Mouse (Mus musculus): Measurements from ENCODE around the gene Sgce.
"Not testable (repeated sequence)": the region's sequence is repeated elsewhere in the genome, so short reads cannot be mapped to it uniquely, and the experiment has no call there.

Gene Sgce

GRCm38 (mm10) chr6:4746696-4747439 lies at the start of gene Sgce, which contains the start of gene Peg10:
TSS of gene Sgce (minus strand) at chr6:4747207.
TSS of gene Peg10 (plus strand) at chr6:4747306.
- DNase-seq (ENCODE audit: low spot score): peak; percentile 62

GRCm38 (mm10) chr6:4796281-4796680 lies 49.3 kb upstream of the Sgce start:
- no peak for DNase-seq (ENCODE audit: low spot score)

GRCm38 (mm10) chr6:4762252-4762651 lies 15.2 kb upstream of the Sgce start:
- DNase-seq (ENCODE audit: low spot score): no peak

DNA sequence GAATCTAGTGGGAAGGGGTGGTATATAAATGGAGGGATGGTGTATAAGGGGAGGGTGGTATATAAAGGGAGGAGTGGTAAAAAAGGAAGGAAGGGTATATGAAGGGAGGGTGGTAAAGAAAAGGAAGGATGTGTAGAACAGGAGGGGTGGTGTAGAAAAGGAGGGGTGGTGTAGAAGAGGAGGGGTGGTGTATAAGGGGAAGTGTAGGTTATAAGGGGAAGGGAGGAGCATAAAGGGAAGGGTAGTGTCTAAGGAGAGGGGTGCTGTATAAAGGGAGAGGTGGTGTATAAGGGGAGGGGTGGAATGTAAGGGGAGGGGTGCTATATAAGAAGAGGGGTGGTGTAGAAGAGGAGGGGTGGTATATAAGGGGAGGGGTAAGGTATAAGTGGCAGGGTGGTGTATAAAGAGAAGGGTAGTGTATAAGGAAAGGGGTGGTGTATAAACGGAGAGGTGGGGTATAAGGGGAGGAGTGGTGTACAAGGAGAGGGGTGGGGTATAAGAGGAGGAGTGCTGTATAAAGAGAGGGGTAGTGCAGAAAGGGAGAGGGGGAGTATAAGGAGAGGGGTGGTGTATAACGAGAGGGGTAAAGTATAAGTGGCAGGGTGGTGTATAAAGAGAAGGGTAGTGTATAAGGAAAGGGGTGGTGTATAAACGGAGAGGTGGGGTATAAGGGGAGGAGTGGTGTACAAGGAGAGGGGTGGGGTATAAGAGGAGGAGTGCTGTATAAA lies 14.6 kb upstream of the Sgce start:
- not testable (repeated sequence) for DNase-seq (ENCODE audit: low spot score)

- DNase-seq (ENCODE audit: low spot score): no peak
These were observed 7.9 kb upstream of the Sgce start for GRCm38 (mm10) chr6:4754886-4755285.

GRCm38 (mm10) chr6:4754286-4754685 lies 7.3 kb upstream of the Sgce start:
- DNase-seq (ENCODE audit: low spot score): no peak

GRCm38 (mm10) chr6:4751355-4751754 lies 4.3 kb upstream of the Sgce start:
- no peak for DNase-seq (ENCODE audit: low spot score)

GRCm38 (mm10) chr6:4749091-4749490 lies 2.1 kb upstream of the Sgce start:
- DNase-seq (ENCODE audit: low spot score): peak; percentile 88

- no peak for DNase-seq (ENCODE audit: low spot score)
These were observed 1.5 kb upstream of the Sgce start for GRCm38 (mm10) chr6:4748506-4748961.

GRCm38 (mm10) chr6:4747677-4748505 lies 884 bp upstream of the Sgce start:
- DNase-seq (ENCODE audit: low spot score): no peak

GRCm38 (mm10) chr6:4746036-4746695 lies 841 bp downstream of the Sgce start:
- DNase-seq (ENCODE audit: low spot score): no peak

GRCm38 (mm10) chr6:4740511-4740910 lies 6.5 kb downstream of the Sgce start:
- no peak for DNase-seq (ENCODE audit: low spot score)

DNA sequence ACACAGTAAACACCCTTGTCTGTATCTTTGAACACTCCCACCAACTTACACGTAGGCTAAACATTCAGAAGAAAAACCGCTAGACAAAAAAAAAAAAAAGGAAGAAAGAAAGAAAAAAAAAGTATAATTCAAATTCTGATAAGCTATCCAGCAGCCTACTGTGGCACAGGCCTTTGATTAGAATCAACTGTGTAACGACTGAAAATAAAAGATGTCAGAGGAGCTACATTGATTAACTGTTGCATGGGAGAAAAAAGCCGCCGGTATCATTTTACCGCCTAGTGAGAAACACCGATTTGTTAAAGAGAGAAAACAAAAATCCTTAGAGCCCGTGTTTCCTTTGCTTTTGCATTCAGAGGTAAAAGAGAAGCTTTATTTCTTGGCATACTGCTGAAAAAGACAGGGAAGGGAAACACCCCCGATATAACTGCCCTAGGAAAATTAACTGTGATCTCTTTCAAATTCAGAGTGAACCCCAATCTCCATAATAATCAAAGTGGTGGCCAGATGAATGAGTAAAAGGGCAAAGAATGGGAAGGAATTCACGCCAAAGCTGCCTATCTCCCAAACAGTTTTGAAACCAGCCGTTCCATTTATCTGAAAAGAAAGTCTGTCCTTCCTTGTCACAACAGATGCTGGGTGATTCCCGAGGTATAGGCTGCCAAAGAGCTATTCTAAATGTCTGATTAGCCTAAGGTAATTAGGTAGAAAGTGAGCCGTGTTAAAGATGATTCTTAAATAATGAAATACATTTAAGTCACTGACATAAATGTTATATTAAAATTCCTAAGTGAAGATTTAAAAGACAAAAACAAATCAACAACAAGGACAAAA lies 7.3 kb downstream of the Sgce start:
- DNase-seq (ENCODE audit: low spot score): no peak

- DNase-seq (ENCODE audit: low spot score): no peak
These were observed 8.3 kb downstream of the Sgce start for GRCm38 (mm10) chr6:4738717-4739116.

- DNase-seq (ENCODE audit: low spot score): no peak
These were observed 8.9 kb downstream of the Sgce start for GRCm38 (mm10) chr6:4738034-4738629.

DNA sequence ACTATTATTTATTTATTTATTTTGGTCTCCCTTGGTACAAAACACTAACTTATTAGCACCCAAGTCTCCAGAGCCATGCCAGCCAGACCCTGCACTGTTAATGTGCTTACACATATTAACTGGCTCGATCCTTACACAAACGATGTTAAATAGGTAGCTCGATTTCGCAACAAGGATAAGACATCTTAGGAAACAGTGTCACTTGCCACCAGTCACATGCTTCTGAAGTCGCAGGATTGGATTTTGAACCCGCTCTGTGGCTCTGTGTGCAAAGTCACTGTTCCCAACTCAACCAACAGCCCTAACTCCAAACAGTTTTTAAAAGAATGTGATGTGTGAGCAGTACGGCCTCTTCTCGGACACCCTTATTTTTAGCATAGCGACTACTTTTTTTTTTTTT lies 10.6 kb downstream of the Sgce start:
- DNase-seq (ENCODE audit: low spot score): no peak

DNA sequence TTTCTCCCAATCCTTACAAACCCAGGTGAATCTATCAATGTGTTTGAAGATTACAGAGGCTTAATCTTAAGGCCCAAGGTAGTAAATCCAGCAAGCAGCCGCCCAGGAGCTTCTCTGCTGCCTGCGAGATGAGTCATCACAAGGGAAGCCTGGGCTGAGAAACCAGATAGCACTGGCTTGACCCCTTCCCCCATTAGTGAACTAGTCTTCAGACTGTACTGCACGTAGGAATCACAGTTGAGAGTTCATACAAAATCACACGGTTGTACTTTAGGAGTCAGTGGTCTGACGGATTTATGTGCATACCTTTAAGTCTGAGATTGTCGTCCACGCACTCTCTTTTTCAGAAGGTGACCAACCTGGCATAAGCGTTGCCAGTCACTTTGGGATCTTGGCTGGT lies 13.8 kb downstream of the Sgce start:
- no peak for DNase-seq (ENCODE audit: low spot score)

DNA sequence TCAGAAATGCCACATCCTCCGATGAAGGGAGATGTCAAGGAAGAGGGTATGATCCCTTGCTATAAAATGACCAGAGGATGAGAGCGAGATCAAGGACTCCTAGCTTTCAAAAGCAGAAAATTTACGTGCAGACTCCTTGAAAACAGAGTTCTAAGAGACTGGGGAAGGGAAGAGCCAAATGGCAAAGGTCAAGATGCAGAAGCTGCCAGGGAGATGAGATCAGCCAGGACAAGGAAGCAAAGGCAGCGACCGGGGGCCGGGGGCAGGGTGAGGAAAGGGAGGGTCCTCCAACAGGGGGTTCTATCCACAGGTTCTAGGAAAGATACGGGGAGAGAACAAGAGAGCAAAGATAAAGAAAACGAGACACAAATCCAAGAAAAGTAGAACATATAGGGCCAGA lies 15.3 kb downstream of the Sgce start:
- no peak for DNase-seq (ENCODE audit: low spot score)

DNA sequence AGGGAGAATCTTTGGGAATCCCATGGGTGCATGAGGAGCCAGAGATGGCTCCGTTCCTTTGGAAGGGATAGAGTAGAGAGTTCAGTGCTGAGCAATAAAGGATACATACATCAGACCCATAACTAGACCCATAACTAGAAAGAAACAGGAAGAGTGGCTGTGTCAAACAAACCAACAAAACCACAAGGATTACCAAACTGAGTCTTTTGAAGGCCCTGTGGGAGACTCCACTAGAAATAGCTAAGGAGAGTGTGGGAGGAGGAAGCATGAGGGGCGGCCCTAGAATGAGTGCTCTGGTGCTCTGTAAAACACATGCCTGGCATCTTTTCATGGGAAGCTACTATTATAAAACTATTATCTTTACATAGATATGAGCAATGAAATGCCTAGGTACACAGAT lies 18.7 kb downstream of the Sgce start:
- no peak for DNase-seq (ENCODE audit: low spot score)

DNA sequence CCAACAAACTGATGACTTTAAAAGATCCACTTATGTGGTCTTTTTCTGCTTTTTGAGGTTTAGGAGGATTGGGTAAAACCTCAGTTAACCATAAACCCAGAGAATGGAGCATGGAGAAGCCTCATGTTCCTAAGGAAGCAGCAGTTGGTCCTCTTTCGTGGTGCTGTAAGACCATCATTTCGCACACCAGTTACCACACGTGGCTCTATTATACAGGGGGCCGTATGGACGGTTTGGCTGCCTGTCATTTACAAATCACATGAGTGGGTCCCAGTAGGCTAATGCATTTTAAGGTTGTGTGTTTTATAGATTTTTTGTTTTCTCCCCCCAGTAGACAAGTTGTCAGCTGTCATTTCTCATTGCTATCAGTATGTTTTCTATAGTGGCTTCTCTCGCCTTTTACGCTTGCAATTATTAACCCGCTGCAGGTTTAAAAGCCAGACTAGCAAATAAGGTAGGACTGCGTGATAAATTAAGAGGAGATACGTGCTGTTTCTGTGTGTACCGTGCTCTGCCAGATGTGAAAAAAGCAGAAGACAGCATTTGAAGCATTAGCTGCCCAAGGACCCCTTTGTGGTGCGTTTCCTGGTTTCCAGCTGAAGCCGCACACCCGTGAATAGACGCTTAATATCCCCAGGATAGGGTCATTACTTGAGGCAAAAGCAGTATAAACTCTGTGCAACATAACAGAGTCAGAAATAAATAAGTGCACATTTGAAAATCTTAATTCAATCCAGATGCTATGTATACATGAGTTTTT lies 22.8 kb downstream of the Sgce start:
- DNase-seq (ENCODE audit: low spot score): no peak

All from ovary, postnatal 14 days (tissue).